Mouse (Mus musculus) small intestine, adult 2 months (tissue): ENCODE data around the gene Cfdp1. TPM values are rescaled to one million over a fixed set of nuclear protein-coding genes. Genes with fewer than 3 reads are reported as not detected.

Experiments used
- H3K27ac ChIP-seq: fragments of 200-500 bp; 2 replicates; pipeline ENCODE4 v1.5.1; 2012; ENCODE audit warnings: low read depth, low read length, control low read depth, inconsistent platforms; ENCODE audit not compliant: insufficient read depth
- H3K27me3 ChIP-seq: fragments of 200-500 bp; 2 replicates; pipeline ENCODE4 v1.6.1; 2012; ENCODE audit warnings: mild to moderate bottlenecking, moderate library complexity, low read length, inconsistent platforms; ENCODE audit not compliant: control insufficient read depth, insufficient read depth
- H3K36me3 ChIP-seq: fragments of 200-500 bp; 2 replicates; pipeline ENCODE4 v1.6.1; 2012; ENCODE audit warnings: mild to moderate bottlenecking, low read length, control low read depth, inconsistent platforms; ENCODE audit not compliant: control insufficient read depth, insufficient read depth
- H3K4me1 ChIP-seq: fragments of 200-500 bp; 2 replicates; pipeline ENCODE4 v1.6.1; 2012; ENCODE audit warnings: low read length, inconsistent platforms, mixed read lengths; ENCODE audit not compliant: control insufficient read depth, insufficient read depth, insufficient read length
- H3K4me3 ChIP-seq: fragments of 200-500 bp; 2 replicates; pipeline ENCODE4 v1.5.1; 2012; ENCODE audit warnings: low read depth, mild to moderate bottlenecking, control low read depth, inconsistent platforms, low read length, moderate library complexity
- CTCF ChIP-seq: fragments of 200-500 bp; IDR thresholded peaks from 2 replicates; pipeline ENCODE4 v1.5.1; 2012; ENCODE audit warnings: low read depth, mild to moderate bottlenecking, control low read depth, inconsistent platforms, low read length, moderate library complexity, mixed read lengths; ENCODE audit not compliant: insufficient replicate concordance, insufficient read length; ENCODE audit errors: extremely low read depth
- POLR2A ChIP-seq: fragments of 200-500 bp; IDR thresholded peaks from 2 replicates; pipeline ENCODE4 v1.6.1; 2012; ENCODE audit warnings: low read depth, mild to moderate bottlenecking, control low read depth, inconsistent platforms, low read length, moderate library complexity
- WGBS: fragments of 180-500 bp; shearing (Covaris S2); methylation state at CpG from one replicate; pipeline ENCODE4 v1.1.7; 2018; 5-methylcytosine and 5-hydroxymethylcytosine counted together
- polyA plus RNA-seq: library from polyadenylated mRNA; depleted of rRNA; stranded (reverse); fragments of >200 nt; gene quantifications from 2 replicates; pipeline ENCODE4 v1.2.3, GENCODE M21; 2012

Cfdp1 gene
- polyA plus RNA-seq, 1 experiment, result 0.25 TPM

DNA sequence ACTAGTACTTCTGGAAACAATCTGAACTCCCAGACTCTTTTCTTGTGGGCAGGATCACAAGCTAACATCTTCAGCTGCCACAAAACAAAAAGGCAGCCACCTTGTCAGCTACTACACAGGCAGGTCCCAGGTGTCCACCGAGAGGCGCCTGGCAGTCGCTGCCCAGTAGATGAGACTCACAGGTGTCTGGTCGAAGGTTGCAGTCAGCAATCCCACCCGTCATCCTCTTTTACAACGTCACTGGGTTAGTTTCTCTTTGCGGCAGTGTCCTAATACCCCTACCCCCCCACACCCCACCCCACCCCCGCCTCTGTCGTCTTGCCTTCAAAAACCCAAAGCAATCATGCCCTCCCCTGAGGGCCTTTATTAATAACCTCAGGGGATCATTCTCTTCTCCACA is 21.7 kb upstream of the Cfdp1 start:
- Histone ChIP-seq H3K36me3 (peaks cover 5% of the 10 kb centered on the region), H3K27ac (peak overlapping the region; percentile 98), H3K4me3 (peak overlapping the region; percentile 71), H3K4me1 (no peaks in the 10 kb centered on the region), H3K27me3 (no peaks in the 10 kb centered on the region)
- 7% methylated on average over 9 of the region's 9 CpGs for WGBS
- TF ChIP-seq CTCF, result no peak
- no peak for TF ChIP-seq POLR2A

DNA sequence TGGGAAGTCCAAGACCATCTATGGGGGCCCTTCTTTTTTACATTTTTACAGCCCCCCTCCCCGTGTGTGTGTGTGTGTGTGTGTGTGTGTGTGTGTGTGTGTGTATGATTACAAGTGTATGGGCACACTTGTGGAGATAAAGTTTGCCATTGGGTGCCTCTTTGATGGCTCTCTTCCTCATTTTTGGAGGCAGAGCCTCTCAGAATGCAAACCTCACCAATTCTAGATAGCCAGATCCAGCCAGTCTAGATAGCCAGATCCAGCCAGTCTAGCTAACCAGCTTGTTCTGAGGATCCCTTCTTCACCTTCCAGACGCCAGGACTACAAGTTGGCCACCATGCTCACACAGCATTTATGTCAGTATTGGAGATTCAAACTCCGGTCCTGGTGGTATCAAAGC is 17.2 kb upstream of the Cfdp1 start:
- H3K4me1 ChIP-seq, result no peaks in the 10 kb centered on the region
- H3K27me3 ChIP-seq, result no peaks in the 10 kb centered on the region
- no peak overlapping the region for H3K4me3 ChIP-seq
- peaks cover 18% of the 10 kb centered on the region for H3K36me3 ChIP-seq
- TF ChIP-seq POLR2A (no peak), CTCF (no peak)
- no peak overlapping the region for H3K27ac ChIP-seq
- WGBS, result 86% methylated on average over 3 of the region's 3 CpGs

DNA sequence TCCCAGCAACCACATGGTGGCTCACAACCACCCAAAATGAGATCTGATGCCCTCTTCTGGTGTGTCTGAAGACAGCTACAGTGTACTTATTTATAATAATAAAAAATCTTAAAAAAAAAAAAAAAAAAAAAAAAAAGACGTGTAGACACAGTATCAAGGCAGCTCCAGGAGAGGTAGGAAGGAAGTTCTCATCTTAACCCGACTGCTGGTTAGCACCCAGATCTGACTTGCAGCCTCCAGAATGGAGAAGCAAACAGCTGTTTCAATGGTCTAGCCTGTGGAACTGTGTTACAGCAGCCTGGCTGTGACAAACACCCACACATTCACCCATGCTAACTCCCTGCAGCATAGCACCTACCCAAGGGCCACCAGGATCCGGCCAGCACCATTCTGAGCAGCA is 16.3 kb upstream of the Cfdp1 start:
- Histone ChIP-seq H3K27me3 (no peaks in the 10 kb centered on the region), H3K4me3 (no peak overlapping the region), H3K27ac (no peak overlapping the region), H3K36me3 (peaks cover 23% of the 10 kb centered on the region), H3K4me1 (no peaks in the 10 kb centered on the region)
- TF ChIP-seq CTCF, result no peak
- no peak for TF ChIP-seq POLR2A
- 77% methylated on average over 3 of the region's 3 CpGs for WGBS

DNA sequence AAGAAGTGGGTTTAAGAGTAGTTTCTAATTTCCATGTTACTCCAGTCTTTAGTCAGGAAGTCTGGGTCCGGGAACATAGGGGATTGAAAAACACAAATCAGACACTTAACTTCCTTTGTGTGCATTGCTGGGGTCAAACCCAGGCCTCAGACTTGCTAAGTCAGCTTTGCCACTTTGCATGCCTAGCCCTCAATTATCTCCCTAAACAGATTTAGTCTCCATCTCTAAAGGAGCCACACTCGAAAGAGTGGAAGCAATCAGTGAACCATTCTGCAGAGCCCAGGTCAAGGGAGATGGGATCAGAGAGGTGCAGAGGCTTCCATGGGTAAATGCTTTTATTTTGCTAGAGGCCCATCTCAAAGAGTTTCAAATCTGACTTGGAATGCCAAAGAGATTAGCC is 14.6 kb upstream of the Cfdp1 start:
- Histone ChIP-seq H3K27me3 (no peaks in the 10 kb centered on the region), H3K4me3 (no peak overlapping the region), H3K36me3 (peaks cover 21% of the 10 kb centered on the region), H3K4me1 (peaks cover 2% of the 10 kb centered on the region; the same call in 1 of the 2 replicates), H3K27ac (no peak overlapping the region)
- 64% methylated on average over 2 of the region's 2 CpGs for WGBS
- TF ChIP-seq POLR2A (no peak), CTCF (no peak)

DNA sequence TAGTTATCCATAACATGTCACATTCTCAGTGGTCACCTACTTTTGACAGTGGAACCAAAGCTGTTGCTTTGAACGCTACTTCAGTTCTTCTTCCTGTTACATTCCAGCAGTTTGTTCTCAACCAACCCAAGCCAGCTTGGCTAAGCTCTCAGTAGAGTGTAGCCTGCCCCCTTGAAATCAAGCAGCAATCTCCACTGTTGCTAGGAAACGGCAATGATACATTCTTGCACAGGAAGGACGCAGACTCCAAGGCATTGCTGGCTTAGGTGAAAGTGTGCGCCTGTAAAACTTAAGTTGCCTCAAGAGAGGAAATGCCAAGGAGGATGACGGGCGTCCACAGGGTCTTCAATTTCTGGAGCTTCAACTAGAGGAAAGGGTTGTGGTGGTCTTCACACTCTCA is 11.8 kb upstream of the Cfdp1 start:
- Histone ChIP-seq H3K36me3 (peaks cover 28% of the 10 kb centered on the region), H3K4me3 (no peak overlapping the region), H3K27me3 (no peaks in the 10 kb centered on the region), H3K4me1 (peaks cover 2% of the 10 kb centered on the region; the same call in 1 of the 2 replicates), H3K27ac (no peak overlapping the region)
- no peak for TF ChIP-seq POLR2A
- no peak for TF ChIP-seq CTCF
- 88% methylated on average over 6 of the region's 6 CpGs for WGBS

DNA sequence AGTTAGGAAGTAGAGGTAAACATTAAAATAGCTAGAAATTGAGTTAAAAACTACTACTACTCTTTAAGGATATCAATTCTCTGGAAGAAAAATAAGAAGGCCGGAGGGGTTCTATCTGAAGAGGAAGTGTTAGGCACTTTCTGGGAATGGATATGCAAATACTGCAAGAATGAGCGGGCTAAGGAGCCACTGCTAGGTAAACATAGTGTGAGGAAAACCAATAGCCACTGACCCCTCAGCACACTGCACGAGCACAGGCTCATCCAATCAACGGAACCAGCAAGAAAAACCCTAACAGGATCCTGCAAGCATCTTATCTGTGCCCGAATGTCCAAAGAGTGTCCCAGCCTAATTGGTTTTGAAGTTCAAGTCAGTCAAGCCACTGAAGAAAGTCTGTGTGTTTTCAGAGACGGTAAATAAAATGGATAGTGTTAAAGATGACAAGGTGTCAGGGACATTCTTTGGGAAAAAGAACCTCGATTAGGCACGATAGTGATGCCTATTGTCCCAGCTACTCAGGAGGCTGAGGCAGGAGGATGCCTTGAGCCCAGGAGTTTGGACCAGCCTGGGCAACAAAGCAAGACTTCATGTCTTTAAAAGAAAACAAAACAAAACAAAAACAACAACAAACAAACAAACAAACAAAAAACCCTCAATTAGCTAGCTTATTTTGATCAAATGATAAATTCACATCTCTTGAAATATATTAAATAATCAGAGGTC is 11.2 kb upstream of the Cfdp1 start:
- peaks cover 28% of the 10 kb centered on the region for H3K36me3 ChIP-seq
- peaks cover 2% of the 10 kb centered on the region; the same call in 1 of the 2 replicates for H3K4me1 ChIP-seq
- 52% methylated on average over 8 of the region's 8 CpGs for WGBS
- TF ChIP-seq CTCF, result no peak
- TF ChIP-seq POLR2A, result no peak
- H3K4me3 ChIP-seq, result no peak overlapping the region
- H3K27me3 ChIP-seq, result no peaks in the 10 kb centered on the region
- H3K27ac ChIP-seq, result no peak overlapping the region

DNA sequence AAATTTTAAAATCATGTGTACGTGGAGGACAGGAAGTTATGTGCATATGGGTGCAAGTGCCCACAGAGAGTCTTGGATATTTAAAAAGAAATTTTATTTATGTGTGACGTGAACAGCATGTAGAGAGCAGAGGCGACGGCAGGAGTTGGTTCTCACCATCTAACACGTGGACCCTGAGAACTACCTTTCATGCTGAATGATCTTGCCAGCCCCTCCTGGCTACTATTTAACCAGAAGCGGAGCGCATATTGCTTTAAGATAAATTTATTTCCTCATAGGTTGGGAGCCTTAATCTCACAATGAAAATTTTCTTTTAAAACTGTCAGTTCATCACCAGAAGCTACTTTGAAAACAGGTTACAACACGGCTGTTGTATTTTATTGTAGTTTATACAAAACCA is 10.6 kb upstream of the Cfdp1 start:
- H3K27ac ChIP-seq, result no peak overlapping the region
- TF ChIP-seq POLR2A (no peak), CTCF (no peak)
- H3K4me3 ChIP-seq, result no peak overlapping the region
- no peaks in the 10 kb centered on the region for H3K27me3 ChIP-seq
- WGBS, result 48% methylated on average over 8 of the region's 8 CpGs
- H3K4me1 ChIP-seq, result peaks cover 2% of the 10 kb centered on the region; the same call in 1 of the 2 replicates
- H3K36me3 ChIP-seq, result peaks cover 25% of the 10 kb centered on the region
